ENCODE assay signal across 9 mouse cellular contexts in the genomic region with DNA sequence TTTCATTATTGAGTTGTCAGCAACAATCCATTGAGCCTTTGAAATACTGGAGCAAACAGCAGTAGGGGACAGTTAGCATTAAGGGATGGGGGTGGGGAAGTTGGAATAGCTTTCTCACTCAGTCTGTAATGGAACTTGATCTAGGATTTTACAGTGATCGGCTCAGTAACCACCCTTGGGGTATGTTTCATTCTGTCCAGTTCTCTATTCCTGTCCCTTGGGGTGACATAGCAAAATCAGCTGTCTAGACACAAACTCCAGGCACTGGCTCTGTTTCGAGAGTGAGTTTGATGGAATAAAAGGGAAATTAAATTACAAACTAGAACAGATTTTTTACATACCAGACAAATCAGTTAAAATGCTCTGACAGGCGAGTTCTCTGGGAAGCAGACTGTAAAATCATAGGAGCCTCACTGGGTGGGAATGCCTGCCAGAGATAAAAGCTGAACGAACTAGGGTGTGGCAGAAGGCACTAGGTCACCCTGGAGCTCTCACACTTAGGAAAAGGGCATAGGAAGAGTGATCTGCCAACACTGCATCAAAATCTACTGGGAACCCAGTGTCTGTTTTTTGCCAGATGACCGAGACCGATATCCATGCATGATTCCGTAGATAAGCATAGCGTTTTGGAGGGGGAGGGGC. TPM values are rescaled to one million over a fixed set of nuclear protein-coding genes. Genes with fewer than 3 reads are reported as not detected.
DNase-seq lines count a peak whose midpoint lies in the region; TF ChIP-seq lines count a peak whose summit lies in the region.
"Had no signal": no experiment of that assay in that cellular context is flagged by ENCODE, and none has a peak within 500 bp of the region (broad histone marks: within the 10 kb centered on the region; RNA-seq: fewer than 3 reads in every experiment).

No protein-coding gene starts in this region.

- no peak for TF ChIP-seq CTCF in left cerebral cortex, adult 2 months (IDR thresholded peaks at IDR 0.05)

- DNase-seq in cerebellum, postnatal 10 days: peak; percentile 11 to 32
- no peak for DNase-seq in cerebellum, adult 8-10 months
- DNase-seq in left cerebral cortex, adult 2 months (ENCODE audit: extremely low spot score in 1 of 2, low spot score in 2 of 2): no peak
- no peak for DNase-seq in left cerebral cortex, adult 11 months (ENCODE audit: low spot score)
- DNase-seq in forelimb bud, embryonic 11.5 days (ENCODE audit: low read depth, low spot score): peak; percentile 18
- peak; percentile 8 for DNase-seq in kidney, postnatal 14 days
- no peak for DNase-seq in cerebellum, adult 9-11 months
- no peak for DNase-seq in spleen, postnatal 4 days (ENCODE audit: low spot score in 2 of 2)

- H3K4me3 ChIP-seq in left cerebral cortex, adult 2 months: no peak overlapping the region
- H3K4me3 ChIP-seq: limb, embryonic 12.5 days had no signal

- peak overlapping the region; percentile 50 for H3K27ac ChIP-seq in left cerebral cortex, adult 2 months
- H3K27ac ChIP-seq: limb, embryonic 12.5 days had no signal

- intact Hi-C loops in left cerebral cortex, adult 2 months (cut with DNase I): loop anchor here (10.0 kb wide), 2 partner anchors 268 to 338 kb away; no protein-coding TSS in a partner anchor

RNA-seq across cellular contexts. Expression of gene Lama2, which starts 33.3 kb away (rescaled TPM):
- total RNA-seq in left cerebral cortex, adult 2 months (2021): 10 to 100 TPM in 1 of 2 experiments, 1 to 10 TPM in 1; 7.2 to 11.6 TPM

Comparison
In these comparisons a context has a peak if more than half of its experiments do, and no peak if none do; other contexts are left out.
1. DNase-seq: peak in cerebellum, postnatal 10 days (2 of 2), forelimb bud, embryonic 11.5 days (single experiment) and kidney, postnatal 14 days (single experiment); none in cerebellum, adult 8-10 months (single experiment), left cerebral cortex, adult 2 months (0 of 2), left cerebral cortex, adult 11 months (single experiment), cerebellum, adult 9-11 months (single experiment) and spleen, postnatal 4 days (0 of 2).